Mouse (Mus musculus): Measurements from ENCODE around the gene Kbtbd7.

GRCm38 (mm10) chr14:79434068-79434467 lies 7.8 kb downstream of the Kbtbd7 start:
- TF ChIP-seq CTCF (IDR thresholded peaks at IDR 0.05; ENCODE audit: borderline replicate concordance, insufficient read depth, low read length) (no peak), POLR2A (IDR thresholded peaks at IDR 0.05; ENCODE audit: low read depth, low read length) (no peak)

Data from embryonic fibroblast, embryonic 13.5 days (primary cell).